Mouse (Mus musculus): ENCODE measurements around the gene Pnmt.

GRCm38 (mm10) chr11:98380106-98380505 is 6.1 kb upstream of the Pnmt start:
- no peak for TF ChIP-seq CTCF (IDR thresholded peaks at IDR 0.05; ENCODE audit: low read depth, low read length)
- TF ChIP-seq POLR2A (IDR thresholded peaks at IDR 0.05; ENCODE audit: borderline replicate concordance, low read depth, low read length) = no peak

All from bone marrow macrophage, adult 2 months (primary cell).